Mouse (Mus musculus) embryonic fibroblast, embryonic 13.5 days (primary cell): ENCODE results near the gene Gm26938.

ENCODE experiments used
- CTCF ChIP-seq: IDR thresholded peaks from 2 replicates; pipeline ENCODE4 v1.5.1; 2011; ENCODE audit warnings: mild to moderate bottlenecking, control low read depth, low read length, moderate library complexity, borderline replicate concordance; ENCODE audit not compliant: insufficient read depth
- POLR2A ChIP-seq: IDR thresholded peaks from 2 replicates; pipeline ENCODE4 v1.6.1; 2011; ENCODE audit warnings: low read depth, mild to moderate bottlenecking, control low read depth, low read length, moderate library complexity

DNA sequence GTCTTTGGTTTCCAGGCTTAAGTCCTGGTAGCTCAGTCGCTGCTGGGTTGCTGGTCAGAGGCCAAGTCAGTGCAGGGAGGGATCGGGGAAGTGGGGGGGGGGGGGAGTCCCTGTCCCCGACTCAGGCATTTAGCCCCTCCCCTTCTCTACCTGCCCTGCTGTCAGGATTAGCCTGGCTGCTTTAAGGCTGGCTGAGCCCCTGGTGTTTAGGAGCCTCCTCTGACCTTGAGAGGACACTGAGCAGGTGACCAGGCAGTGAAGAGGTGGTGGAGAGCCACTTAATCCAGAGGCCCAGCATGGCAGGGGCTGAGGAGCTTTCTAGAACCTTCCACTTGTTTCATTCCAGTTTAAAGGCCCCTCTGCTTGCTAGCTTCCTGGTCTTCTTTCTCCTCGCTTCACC is 44.7 kb upstream of the Gm26938 start:
- no peak for TF ChIP-seq CTCF
- TF ChIP-seq POLR2A: no peak
